Mouse (Mus musculus): ENCODE measurements around the gene Nek9.
"Not testable (repeated sequence)": the region's sequence is repeated elsewhere in the genome, so short reads cannot be mapped to it uniquely, and the experiment has no call there.

Gene Nek9

DNA sequence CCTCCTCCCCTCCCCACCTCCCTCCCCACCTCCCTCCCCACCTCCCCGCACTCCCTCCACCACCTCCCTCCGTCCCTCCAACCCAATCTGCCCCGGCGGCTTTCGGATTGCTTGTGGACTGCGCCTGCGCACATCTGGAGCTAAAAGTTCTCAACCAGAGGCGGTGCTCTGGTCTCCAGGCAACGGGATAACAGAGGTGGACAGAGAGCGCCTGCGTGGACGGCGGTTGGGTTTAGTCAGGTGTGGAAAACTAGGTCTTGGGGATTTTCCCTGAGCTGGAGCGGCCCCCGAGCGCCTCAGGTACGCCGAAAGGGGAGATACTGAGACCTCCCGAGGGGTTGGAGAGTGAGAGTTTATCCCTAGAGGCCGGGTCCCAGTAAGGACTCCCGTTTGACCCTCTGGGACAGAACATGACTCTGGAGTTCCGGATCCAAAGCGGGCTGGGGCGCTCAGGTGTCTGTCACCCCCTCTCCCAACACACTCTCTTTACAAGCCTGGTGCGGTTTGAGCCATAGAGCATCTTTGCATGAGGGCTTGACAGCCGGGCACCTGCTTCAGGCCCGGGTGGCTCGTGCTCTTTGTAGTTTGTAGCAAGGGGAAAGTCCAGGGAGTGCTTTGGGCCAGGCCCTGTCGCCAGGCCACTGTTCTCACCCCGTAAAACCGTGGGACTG is 50.5 kb downstream of the Nek9 start, which contains the start of gene Zc2hc1c:
Zc2hc1c (plus strand) TSS at position 106 of the 671 bp plus-strand sequence.
- peak; percentile 65 to 72 for DNase-seq

DNA sequence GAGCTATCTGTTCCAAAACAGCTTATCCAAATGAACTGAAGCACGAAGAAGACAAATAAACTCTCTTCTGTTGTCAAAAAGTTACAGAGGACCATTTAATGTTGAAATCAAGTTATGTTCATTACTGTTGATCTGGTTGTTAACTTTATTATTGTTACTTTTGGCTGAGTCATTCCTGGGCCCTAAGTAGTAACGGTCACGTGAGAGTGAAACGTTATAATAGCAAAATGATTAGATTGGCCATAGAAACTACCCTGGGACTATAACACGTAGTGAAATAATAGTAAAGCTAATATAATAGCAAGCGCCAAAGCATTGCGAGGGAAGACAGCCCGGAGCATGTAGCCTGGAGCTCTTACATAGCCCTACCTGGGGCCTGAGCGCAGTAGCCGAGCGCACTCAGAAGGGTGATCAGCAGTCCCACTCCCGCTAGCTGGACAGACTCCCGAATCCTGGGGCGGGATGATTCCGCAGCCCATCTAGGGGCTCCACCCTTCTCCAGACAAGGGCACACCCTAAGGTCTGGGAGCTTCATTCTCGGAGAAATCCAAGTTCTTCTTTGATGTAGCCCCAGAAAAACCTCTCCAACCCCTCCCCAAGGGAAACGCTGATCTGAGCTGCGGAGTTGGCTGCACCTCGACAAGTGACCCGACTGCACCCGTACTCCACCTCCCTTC is 51.2 kb downstream of the Nek9 start, which contains the start of gene Acyp1:
Acyp1 (minus strand) TSS at position 630 of the 677 bp plus-strand sequence.
- DNase-seq, result peak in 1 of 2 experiments; percentile 19

DNA sequence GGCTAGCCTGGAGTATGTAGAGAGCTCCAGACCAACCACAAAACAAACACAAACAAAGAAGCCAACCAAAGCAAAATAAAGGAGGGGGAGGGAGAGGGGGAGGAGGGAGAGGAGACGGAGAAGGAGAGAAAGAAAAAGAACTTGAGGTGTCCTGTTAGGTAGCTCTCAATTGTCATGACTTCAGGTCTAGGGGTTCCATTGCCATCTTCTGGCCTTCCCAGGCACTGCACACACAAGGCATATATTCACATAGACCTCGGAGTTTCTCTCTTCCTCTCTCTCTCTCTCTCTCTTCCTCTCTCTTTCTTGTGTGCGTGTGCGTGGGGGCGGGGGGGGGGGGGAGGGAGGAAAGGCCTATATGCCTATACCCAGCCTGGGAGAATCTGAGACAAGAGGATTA is 52.2 kb downstream of the Nek9 start:
- DNase-seq, result no peak

DNA sequence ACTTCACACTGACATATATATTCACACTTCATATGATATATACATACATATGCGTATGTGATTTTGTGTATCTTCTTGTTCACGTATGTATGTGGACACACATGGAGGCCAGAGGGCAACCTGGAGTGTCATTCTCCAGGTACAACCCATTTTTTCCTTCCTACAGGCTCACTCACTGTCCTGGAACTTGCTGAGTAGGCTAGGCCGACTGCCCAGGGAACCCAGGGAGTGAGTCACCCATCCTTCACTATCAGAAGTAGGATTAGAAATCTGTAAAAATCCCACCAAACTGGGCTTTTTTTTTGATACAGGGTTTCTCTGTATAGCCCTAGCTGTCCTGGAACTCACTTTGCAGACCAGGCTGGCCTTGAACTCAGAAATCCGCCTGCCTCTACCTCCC is 54.2 kb downstream of the Nek9 start:
- no peak for DNase-seq

DNA sequence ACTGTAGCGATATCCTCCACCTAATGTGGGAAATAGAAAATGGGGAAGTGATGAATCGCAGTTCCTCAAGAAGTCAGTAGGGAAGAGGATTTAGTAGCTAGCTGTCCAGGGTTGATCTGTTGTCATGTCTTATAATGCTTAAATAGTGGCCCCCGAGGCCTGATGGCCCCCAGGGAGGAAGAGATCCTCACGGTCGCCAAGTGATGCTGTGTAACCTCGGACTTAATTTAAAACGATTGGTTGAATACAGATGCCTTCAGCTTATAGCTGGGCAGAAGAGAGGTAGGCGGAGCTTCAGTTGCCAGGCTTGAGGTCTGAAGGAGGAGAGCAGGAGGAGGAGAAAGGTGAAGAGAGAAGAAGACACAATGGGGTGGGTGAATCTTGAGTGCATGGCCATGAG is 54.8 kb downstream of the Nek9 start:
- no peak for DNase-seq

DNA sequence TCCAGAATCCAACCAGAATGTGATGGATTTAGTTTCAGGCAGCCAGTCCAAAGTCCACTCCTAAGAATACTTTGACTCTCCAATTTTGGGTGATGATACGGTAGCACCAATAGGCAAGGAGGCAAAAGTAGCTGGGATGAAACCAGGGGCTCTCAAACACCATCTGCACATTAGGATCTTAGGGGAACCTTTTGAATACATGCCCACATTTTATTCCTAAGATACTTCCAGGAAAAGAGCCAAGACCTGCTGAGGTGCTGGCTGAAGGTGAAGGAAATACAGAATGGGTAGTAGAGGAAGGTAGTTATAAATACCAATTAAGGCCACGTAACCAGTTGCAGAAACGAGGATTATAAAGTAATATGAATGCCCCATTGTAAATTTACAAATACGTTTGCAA is 57.4 kb downstream of the Nek9 start:
- DNase-seq, result not testable (repeated sequence)

DNA sequence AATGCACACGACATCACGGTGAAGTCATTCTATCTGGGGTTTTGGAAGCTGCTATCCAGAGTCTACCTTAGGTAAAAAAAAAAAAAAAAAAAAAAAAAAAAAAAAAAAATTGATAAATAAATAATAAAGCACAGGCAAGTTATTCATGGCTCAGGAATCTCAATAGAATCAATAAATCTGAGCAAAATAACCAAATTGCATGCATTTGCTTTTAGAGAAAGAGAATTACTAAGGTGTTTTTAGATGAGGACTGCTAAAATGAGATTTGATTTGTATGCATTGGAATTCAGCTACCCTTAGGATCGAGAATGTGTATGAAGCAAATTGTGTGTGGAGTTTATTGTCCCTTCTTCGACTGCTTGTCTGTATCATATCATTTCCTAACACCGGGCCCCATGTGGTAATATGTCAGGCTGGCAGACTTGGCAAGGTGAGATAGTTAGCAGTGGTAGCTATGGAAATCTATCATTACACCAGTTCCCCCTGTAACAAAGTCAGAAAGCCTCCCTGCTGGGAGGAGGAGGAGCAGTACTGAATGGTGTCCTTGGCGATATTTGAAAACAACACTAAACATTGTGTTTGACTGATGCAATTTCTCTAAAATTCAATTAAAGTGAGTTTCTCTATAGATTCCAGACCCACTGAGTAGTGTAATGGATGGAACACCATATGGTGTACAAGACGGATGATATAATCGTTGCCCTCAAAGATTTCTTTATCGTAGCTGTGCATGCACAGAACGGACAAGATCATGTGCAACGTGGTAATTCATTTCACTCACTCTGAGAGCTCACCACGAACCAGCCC is 58.1 kb downstream of the Nek9 start:
- no peak for DNase-seq

DNA sequence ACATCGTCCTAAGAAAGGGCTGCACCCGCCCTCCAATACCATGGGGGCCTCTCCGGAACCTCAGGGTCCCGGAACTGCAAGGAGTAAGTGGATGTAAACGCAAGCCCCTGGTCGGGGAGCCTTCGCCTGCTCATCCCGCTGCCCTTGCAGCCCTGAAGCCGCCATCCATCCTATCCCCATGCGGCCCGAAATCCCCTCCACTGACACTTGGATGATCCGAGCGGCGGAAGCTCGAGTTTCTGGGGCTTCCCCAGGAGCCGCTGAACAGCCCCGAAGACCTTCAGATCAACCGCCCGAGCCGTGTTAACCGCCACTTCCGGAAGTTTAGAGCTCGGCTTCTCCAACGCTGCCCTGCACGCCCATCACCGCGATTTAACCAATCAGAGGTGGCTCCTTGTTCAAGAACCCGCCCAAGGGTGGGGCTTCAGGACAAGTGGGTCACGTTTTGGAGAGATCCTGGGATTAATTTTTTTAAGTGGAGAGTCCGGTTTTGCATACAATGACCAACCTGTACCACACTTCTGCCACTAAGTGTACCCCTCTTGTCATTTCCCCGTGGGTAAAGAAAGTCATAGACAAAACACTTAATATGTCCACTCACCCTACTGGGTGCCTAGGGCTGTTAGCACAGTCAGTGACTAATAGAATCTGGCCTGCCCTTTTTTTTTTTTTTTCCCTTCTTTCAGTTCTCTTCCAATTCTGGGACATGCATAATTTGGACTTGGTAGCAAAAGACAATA is 58.9 kb downstream of the Nek9 start:
- peak; percentile 93 to 97 for DNase-seq

DNA sequence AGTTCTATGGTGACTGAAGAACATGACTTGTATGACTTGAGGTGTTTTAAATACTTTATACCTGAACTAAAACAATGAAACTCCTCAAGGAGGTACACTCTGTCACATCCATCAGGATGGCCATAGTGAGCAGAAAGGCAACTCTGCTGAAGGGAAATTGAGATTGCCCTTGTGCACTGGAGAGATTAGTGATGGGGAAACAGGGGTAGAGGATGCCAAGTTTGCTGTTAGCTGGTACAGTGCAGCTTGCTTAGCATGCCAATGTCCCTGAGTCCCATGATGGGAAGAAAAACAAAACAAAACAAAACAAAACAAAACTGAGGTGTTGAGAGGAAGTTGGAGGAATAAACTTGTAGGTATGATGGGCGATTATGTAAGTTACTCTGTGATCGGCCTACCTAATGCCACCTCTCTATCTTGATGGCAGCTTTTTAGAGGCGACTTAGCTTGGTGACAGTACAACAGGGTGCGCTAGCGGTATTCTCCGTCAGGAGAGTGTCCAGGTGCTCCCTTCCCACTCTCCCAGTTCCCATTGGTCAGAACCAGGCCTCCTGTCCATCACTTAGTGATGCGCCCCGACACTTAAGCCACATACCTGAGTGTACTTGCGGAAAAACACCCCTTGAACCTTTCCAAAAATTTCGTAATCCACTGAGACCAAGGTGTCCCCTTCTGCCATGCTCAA is 59.6 kb downstream of the Nek9 start:
- DNase-seq, result no peak

DNA sequence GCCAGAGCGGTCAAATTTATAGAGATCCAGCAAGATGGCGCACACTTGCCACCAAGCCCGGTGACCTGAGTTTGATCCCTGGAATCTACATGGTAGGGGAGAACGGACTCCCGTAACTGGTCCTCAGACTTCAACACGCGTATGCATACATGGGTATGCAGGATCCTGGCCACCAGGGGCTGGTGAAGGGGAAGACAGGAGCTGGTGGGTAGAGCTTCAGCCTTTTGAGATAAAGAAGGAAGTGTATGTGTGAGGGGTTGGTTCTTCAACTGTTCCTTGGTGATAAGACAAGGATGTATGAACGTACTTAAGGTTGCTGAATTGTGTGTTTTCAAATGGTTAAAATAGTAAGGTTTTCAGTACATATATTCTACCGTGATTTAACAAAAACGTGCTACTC is 60.2 kb downstream of the Nek9 start:
- no peak for DNase-seq

DNA sequence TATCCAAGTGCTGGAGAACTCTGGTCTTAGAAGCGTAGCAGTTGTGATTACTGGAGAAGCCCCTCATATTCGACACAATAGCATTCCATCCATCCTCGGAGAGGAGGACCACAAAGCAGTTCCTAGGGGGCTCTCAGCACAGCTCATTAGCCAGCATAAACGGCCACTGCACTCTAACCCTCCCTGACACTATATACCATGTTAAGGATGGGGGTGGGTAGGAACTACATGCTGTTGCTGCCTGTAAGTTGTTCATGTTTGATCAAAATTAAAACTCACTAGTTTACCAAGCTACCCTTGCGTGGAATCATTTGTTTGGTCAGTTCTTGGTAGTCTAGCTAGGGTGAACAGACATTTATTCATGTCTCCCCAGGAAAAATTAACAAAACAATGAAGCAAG is 62.9 kb downstream of the Nek9 start:
- DNase-seq, result no peak

DNA sequence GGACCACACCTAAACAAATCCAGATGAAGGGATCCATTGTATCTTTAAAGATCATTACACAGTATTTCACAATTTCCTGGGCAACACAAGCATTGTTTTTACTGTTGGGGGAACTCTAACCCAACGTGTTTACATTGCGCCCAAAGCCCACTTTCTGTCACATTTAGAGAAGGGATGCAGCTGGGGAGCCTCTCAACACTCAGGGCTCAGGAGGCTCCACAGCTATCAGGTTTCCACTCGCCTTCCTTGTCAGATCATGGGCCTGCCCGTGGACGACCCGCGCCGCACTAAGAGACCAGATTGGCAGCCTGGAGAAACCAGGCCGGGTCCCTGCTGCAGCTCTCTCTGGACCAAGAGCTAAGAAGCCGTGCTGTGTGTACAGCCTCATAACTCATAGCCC is 65.7 kb downstream of the Nek9 start:
- no peak for DNase-seq

DNA sequence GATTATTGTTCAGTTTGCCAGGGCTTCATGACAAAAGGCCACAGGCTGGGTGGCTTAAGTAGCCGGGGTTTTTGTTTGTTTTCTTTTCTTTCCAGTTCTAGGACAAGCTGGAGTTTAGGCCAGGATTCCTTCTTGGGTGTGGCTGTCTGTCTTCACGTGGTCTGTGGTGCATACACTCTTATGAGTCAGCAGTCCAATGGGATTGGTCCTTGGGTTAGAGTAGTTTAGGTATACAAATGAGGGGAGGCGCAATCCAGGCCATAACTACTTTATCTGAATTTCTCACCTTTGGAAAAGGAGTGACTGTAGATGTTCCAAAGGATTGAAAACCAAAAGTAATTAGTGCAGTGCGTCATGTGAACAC is 67.3 kb downstream of the Nek9 start:
- DNase-seq, result no peak

DNA sequence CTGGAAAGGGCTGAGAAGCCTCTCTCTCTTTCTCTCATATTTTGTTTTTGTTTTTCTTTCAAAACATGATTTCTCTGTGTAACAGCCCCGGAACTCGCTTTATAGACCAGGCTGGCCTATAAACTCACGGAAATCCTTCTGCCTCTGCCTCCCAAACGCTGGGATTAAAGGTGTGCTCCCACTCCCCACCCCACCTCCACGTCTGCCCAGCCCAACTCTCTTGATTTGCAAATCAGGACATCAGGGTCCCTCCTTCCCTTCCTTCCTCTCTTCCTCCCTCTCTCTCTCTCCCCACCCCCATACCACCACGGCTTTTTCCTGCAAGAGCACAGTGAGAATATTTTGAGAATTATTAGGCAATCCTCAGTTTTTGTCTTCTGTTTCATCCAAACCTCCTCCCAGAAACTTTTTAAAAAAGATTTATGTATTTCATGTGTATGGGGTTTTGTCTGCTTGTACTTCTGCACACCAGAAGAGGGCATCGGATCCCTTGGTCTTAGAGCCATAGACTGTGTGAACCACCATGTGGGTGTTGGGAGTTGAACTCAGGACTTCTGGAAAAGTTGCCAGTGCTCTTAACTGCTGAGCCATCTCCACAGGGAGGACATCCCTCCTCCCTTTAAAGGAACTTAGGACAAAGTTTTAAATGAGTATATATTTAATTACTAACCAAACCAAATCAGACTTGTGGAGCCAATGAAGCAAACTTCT is 67.9 kb downstream of the Nek9 start:
- no peak for DNase-seq

DNA sequence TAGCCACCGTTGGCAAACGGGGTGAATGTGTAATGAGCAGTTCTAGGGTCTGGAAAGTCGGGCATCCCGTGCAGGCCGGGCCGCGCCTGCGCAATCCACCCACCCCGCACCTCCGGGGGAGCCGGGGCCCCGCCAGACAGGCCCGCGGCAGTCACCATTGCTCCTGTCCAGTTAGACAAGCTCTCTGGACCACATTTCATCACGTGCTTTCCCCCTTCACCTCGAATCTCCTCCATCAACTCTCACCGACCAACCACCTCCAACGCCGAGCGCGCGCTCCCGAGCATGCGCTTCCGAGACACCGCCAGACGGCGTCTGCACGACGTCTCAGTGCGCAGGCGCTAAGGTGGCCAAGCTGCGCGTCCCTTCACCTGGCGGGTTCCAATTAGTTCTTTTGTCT is 68.8 kb downstream of the Nek9 start, which contains the start of gene Mlh3:
Mlh3 (minus strand) TSS at position 281 of the 400 bp plus-strand sequence.
- peak; percentile 76 to 83 for DNase-seq

DNA sequence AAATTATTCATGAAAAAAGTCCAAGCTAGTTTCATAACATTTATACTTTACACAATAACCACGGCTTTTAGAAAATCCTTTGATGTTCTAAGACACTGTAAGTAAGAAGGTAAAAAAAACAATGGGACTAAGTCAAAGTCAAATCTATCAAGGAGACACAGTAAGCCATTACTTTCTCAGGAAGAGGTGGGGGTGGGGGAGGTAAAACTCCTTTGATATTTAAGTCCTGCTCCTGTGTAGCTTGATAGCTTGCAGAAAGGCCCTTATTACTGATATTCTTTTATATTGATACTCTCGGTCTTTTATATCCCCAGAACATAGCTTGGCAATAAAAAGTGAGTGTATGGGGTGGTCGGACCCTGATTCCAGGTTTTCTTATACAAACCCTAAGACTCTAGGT is 69.3 kb downstream of the Nek9 start:
- DNase-seq, result no peak

DNA sequence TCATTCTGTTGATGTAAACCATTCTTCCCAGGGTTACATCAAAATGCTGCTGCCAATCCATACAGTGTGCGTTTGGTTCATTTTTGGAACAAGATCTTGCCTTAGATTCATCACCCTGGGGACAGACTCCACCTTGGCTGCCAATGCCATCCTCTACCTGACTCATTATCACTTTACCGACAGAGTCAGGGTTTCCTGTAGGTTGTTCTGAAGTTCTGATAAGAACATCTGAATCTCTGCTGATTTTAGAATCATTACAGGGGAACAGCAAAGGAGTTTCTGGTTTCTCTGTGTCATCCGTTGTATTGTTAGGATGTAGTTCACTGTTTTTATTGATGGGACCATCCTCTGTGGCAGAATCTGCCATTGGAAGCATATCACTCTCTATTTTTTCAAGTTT is 72.9 kb downstream of the Nek9 start:
- no peak for DNase-seq

DNA sequence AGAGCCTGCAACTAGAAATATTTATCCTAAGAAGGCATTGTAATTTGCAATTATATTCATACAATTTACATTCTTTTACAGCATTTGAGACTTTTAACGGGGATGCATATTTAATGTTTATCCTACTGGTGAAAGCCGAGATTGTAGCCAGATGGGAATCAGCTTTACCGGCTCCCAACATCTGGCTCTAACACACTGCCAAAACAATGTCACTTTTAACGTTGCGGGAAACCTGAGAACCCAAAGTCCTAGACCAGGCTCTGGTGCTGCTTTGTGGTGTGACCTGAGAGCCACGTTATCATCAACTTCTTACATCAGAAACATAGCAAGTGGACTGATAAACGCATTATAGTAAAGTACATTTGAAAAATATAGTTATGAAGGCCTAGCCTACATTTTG is 74.2 kb downstream of the Nek9 start:
- no peak for DNase-seq

DNA sequence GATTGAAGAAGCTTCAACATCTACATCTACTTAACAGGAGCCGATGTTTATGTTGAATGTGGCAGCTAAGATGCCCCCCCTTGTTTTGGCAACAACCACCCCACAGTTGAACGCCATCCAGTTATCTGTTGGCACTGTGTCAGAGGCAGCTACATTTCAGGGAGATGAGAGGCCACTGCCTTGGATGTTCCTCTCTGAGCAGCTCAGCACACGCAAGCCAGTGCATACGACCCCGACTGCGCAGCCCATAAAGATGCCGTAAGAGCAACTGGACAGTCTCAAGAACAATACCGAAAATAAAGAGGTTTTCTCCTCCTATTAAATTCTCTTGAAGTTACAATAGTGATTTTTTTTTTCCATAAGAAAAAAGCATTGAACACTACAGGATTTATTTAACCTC is 74.6 kb downstream of the Nek9 start:
- DNase-seq, result no peak

DNA sequence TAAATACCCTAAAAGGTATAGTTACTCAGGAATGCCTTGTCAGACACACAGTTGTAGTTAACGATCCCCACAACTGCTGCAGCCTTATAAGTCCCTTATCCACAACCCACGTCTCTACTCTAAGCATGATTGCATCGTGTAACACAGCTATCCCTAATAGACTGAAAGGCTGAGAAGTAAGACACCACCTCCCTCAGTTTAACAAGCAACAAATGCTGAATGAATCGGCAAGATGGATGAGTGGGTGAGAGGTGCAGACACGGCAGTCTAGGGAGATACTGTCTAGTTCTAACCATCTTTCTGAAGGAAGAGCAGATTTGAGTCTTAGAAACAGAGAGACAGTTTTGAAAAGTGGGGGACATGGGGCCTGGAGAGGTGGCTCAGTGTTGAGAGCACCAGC is 76.0 kb downstream of the Nek9 start:
- DNase-seq, result no peak

DNA sequence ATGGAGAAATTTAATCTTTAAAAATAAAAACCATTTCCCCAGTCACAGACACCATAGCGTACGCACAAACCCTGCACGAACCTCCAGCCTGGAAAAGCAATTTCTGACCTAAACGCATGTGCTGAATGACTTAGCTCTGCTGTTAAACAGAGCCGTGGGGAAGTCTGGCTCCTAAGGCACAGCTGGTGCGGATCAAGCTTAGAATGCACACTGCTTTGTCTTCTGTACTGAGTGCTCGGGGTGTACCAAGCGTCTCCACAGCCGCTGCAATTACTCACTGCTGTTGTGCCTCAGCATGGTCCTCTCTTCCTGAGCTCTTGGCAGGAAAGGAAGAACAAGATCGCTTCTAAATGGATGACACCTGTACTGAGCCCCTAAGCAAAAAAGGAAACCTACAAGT is 76.7 kb downstream of the Nek9 start:
- no peak for DNase-seq
